Mouse (Mus musculus) MEL (cell line): ENCODE measurements around the gene Slc6a14. TPM values are rescaled to one million over a fixed set of nuclear protein-coding genes. Genes with fewer than 3 reads are reported as not detected.

ENCODE experiments used
- DNase-seq: peaks from one replicate; pipeline ENCODE4 v3.0.0; 2011; ENCODE audit warnings: low read depth, low spot score
- H3K27ac ChIP-seq: 2 replicates; pipeline ENCODE4 v1.5.1; 2012; ENCODE audit warnings: low read depth, mild to moderate bottlenecking, control low read depth, low read length, moderate library complexity; ENCODE audit not compliant: control insufficient read depth
- H3K27me3 ChIP-seq, 2 experiments: fragments of 150-350 bp in 1 of 2; sonication (generic) in 1 of 2; 2 replicates each; pipeline ENCODE4 v1.6.1; 2012; ENCODE audit warnings: low read length in 2 of 2, mild to moderate bottlenecking in 2 of 2, improper control_type of control experiment in 1 of 2, moderate library complexity in 1 of 2; ENCODE audit not compliant: insufficient read depth in 2 of 2, control insufficient read depth in 1 of 2
- H3K36me3 ChIP-seq, 2 experiments: 2 replicates each; pipeline ENCODE4 v1.6.1; 2012 to 2014; ENCODE audit warnings: low read length in 2 of 2, improper control_type of control experiment in 1 of 2, inconsistent platforms in 1 of 2, mild to moderate bottlenecking in 1 of 2; ENCODE audit not compliant: insufficient read depth in 2 of 2, control insufficient read depth in 1 of 2
- H3K4me1 ChIP-seq, 2 experiments: fragments of 150-350 bp in 1 of 2; sonication (generic) in 1 of 2; 2 replicates each; pipeline ENCODE4 v1.6.1; 2012; ENCODE audit warnings: low read length in 2 of 2, improper control_type of control experiment in 1 of 2, mild to moderate bottlenecking in 1 of 2; ENCODE audit not compliant: insufficient read depth in 2 of 2, control insufficient read depth in 1 of 2
- H3K4me3 ChIP-seq, 2 experiments: fragments of 150-350 bp in 1 of 2; sonication (generic) in 1 of 2; 2 replicates each; pipeline ENCODE4 v1.5.1; 2012; ENCODE audit warnings: low read depth in 2 of 2, low read length in 2 of 2, mild to moderate bottlenecking in 2 of 2, moderate library complexity in 2 of 2, control low read depth in 1 of 2, improper control_type of control experiment in 1 of 2; ENCODE audit not compliant: control insufficient read depth in 1 of 2, insufficient read depth in 1 of 2
- H3K79me2 ChIP-seq: 2 replicates; pipeline ENCODE4 v1.6.1; 2012; ENCODE audit warnings: mild to moderate bottlenecking, low read length, moderate library complexity; ENCODE audit not compliant: control insufficient read depth, poor library complexity, insufficient read depth
- H3K9ac ChIP-seq: 2 replicates; pipeline ENCODE4 v1.6.1; 2012; ENCODE audit warnings: low read depth, mild to moderate bottlenecking, control low read depth, low read length, moderate library complexity; ENCODE audit not compliant: control insufficient read depth, poor library complexity, severe bottlenecking
- H3K9me3 ChIP-seq: fragments of 150-350 bp; sonication (generic); replicated peaks from 2 replicates; pipeline ENCODE4 v1.6.1; 2012; ENCODE audit warnings: mild to moderate bottlenecking, low read length, improper control_type of control experiment, moderate library complexity; ENCODE audit not compliant: insufficient read depth
- BHLHE40 ChIP-seq: IDR thresholded peaks from 2 replicates; pipeline ENCODE4 v1.6.1; 2012; ENCODE audit warnings: low read depth, mild to moderate bottlenecking, inconsistent platforms, low read length, improper control_type of control experiment, borderline replicate concordance
- CHD2 ChIP-seq: IDR thresholded peaks from 2 replicates; pipeline ENCODE4 v1.6.1; 2011; ENCODE audit warnings: low read length, improper control_type of control experiment
- CTCF ChIP-seq, 3 experiments: IDR thresholded peaks in 2 of 3; conservative IDR thresholded peaks in 1 of 3; 2 replicates each; pipeline ENCODE4 v1.5.1; 2011 to 2012; ENCODE audit warnings: low read length in 3 of 3, low read depth in 2 of 3, mild to moderate bottlenecking in 2 of 3, improper control_type of control experiment in 1 of 3, inconsistent platforms in 1 of 3, mixed read lengths in 1 of 3, moderate library complexity in 1 of 3; ENCODE audit not compliant: control insufficient read depth in 1 of 3, insufficient read depth in 1 of 3, poor library complexity in 1 of 3, severe bottlenecking in 1 of 3
- E2F4 ChIP-seq: IDR thresholded peaks from 2 replicates; pipeline ENCODE4 v1.6.1; 2011; ENCODE audit warnings: low read depth, low read length, improper control_type of control experiment, borderline replicate concordance
- EP300 ChIP-seq, 2 experiments: IDR thresholded peaks; 2 replicates each; pipeline ENCODE4 v1.6.1; 2011; ENCODE audit warnings: improper control_type of control experiment in 2 of 2, low read length in 2 of 2, low read depth in 1 of 2, mild to moderate bottlenecking in 1 of 2
- ETS1 ChIP-seq: IDR thresholded peaks from 2 replicates; pipeline ENCODE4 v1.6.1; 2012; ENCODE audit warnings: low read depth, mild to moderate bottlenecking, inconsistent platforms, low read length, improper control_type of control experiment, moderate library complexity
- HCFC1 ChIP-seq: IDR thresholded peaks from 2 replicates; pipeline ENCODE4 v1.6.1; 2012; ENCODE audit warnings: low read depth, mild to moderate bottlenecking, inconsistent platforms, low read length, improper control_type of control experiment, moderate library complexity
- JUND ChIP-seq: IDR thresholded peaks from 2 replicates; pipeline ENCODE4 v1.6.1; 2011; ENCODE audit warnings: low read depth, mild to moderate bottlenecking, improper control_type of control experiment, low read length
- KAT2A ChIP-seq: conservative IDR thresholded peaks from 2 replicates; pipeline ENCODE4 v1.6.1; 2012; ENCODE audit warnings: low read depth, low read length, improper control_type of control experiment, inconsistent platforms
- MAX ChIP-seq: IDR thresholded peaks from 2 replicates; pipeline ENCODE4 v1.6.1; 2011; ENCODE audit warnings: low read length, improper control_type of control experiment
- MAZ ChIP-seq: IDR thresholded peaks from 2 replicates; pipeline ENCODE4 v1.6.1; 2012; ENCODE audit warnings: low read depth, mild to moderate bottlenecking, inconsistent platforms, low read length, improper control_type of control experiment
- MEF2A ChIP-seq: IDR thresholded peaks from 2 replicates; pipeline ENCODE4 v1.6.1; 2014; ENCODE audit warnings: low read depth, mild to moderate bottlenecking, inconsistent platforms, low read length, improper control_type of control experiment; ENCODE audit not compliant: poor library complexity, insufficient replicate concordance, severe bottlenecking; ENCODE audit errors: extremely low read depth
- MXI1 ChIP-seq: IDR thresholded peaks from 2 replicates; pipeline ENCODE4 v1.6.1; 2011; ENCODE audit warnings: mild to moderate bottlenecking, low read depth, low read length, improper control_type of control experiment
- MYB ChIP-seq: IDR thresholded peaks from 2 replicates; pipeline ENCODE4 v1.6.1; 2011; ENCODE audit warnings: mild to moderate bottlenecking, low read depth, low read length, improper control_type of control experiment
- POLR2A ChIP-seq, 2 experiments: IDR thresholded peaks; 2 replicates each; pipeline ENCODE4 v1.6.1; 2011 to 2012; ENCODE audit warnings: low read length in 2 of 2, mild to moderate bottlenecking in 2 of 2, control low read depth in 1 of 2, improper control_type of control experiment in 1 of 2, low read depth in 1 of 2, moderate library complexity in 1 of 2; ENCODE audit not compliant: control insufficient read depth in 1 of 2, insufficient read depth in 1 of 2, poor library complexity in 1 of 2
- POLR2AphosphoS2 ChIP-seq: IDR thresholded peaks from 2 replicates; pipeline ENCODE4 v1.6.1; 2011; ENCODE audit warnings: low read length, improper control_type of control experiment
- POLR2AphosphoS5 ChIP-seq: IDR thresholded peaks from 2 replicates; pipeline ENCODE4 v1.6.1; 2012; ENCODE audit warnings: low read depth, borderline replicate concordance, mild to moderate bottlenecking, inconsistent platforms, low read length, moderate library complexity, mixed read lengths
- RAD21 ChIP-seq: IDR thresholded peaks from 2 replicates; pipeline ENCODE4 v1.6.1; 2011; ENCODE audit warnings: mild to moderate bottlenecking, low read depth, low read length, improper control_type of control experiment
- RCOR1 ChIP-seq: IDR thresholded peaks from 2 replicates; pipeline ENCODE4 v1.6.1; 2012; ENCODE audit warnings: low read depth, mild to moderate bottlenecking, inconsistent platforms, low read length, improper control_type of control experiment
- TAL1 ChIP-seq: IDR thresholded peaks from 2 replicates; pipeline ENCODE4 v1.6.1; 2012; ENCODE audit warnings: mild to moderate bottlenecking, inconsistent platforms, low read length, moderate library complexity, mixed read lengths
- TBP ChIP-seq: IDR thresholded peaks from 2 replicates; pipeline ENCODE4 v1.8.0; 2011; ENCODE audit warnings: low read depth, low read length, improper control_type of control experiment
- UBTF ChIP-seq: IDR thresholded peaks from 2 replicates; pipeline ENCODE4 v1.6.1; 2012; ENCODE audit warnings: low read depth, mild to moderate bottlenecking, inconsistent platforms, low read length, improper control_type of control experiment, moderate library complexity, borderline replicate concordance; ENCODE audit not compliant: insufficient read depth
- USF2 ChIP-seq, 2 experiments: IDR thresholded peaks; 2 replicates each; pipeline ENCODE4 v1.6.1; 2011 to 2012; ENCODE audit warnings: improper control_type of control experiment in 2 of 2, low read length in 2 of 2, borderline replicate concordance in 1 of 2, inconsistent platforms in 1 of 2, low read depth in 1 of 2, mild to moderate bottlenecking in 1 of 2; ENCODE audit not compliant: insufficient read depth in 1 of 2
- ZNF384 ChIP-seq: IDR thresholded peaks from 2 replicates; pipeline ENCODE4 v1.6.1; 2012; ENCODE audit warnings: low read depth, mild to moderate bottlenecking, inconsistent platforms, low read length, improper control_type of control experiment
- polyA plus RNA-seq, 2 experiments: library from polyadenylated mRNA; stranded (reverse) in 1 of 2; unstranded in 1 of 2; fragments of >175 nt in 1 of 2; fragments of >200 nt in 1 of 2; gene quantifications; 2 replicates each; pipeline versions ENCODE4 v1.2.1 to v1.2.4; 2012; ENCODE audit warnings: low replicate concordance in 2 of 2, low read depth in 1 of 2; ENCODE audit not compliant: insufficient read length in 2 of 2, insufficient read depth in 1 of 2, missing spikeins in 1 of 2
- total RNA-seq: library from RNA; depleted of rRNA; stranded (reverse); fragments of 300-350 nt; gene quantifications from 2 replicates; pipeline ENCODE4 v1.2.3, GENCODE M21; 2012

Gene Slc6a14
- total and polyA plus RNA-seq, 3 experiments = not detected

DNA sequence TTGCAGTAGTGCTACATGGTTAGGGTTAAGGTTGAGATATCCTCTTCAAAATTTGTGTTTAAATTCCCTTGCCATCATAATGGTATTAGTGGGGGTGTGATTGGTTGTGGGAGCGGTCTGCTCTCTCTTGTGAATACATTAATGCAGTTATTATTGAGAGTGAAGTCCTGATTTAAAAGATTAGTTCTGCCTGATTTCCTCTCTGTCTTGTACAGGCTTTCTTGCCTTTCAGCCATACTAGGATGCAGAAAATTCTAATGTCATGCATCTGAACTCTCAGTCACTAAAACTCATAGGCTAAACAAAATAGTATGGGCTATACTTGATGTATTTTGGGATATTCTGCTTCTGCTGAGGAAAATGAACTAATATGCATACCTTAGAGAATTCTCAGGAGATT lies 10.2 kb upstream of the Slc6a14 start (continued):
- TF ChIP-seq TBP (no peak), JUND (no peak), POLR2AphosphoS5 (no peak)

- H3K36me3 ChIP-seq = no peaks in the 10 kb centered on the region
- no peak overlapping the region for H3K4me3 ChIP-seq
- no peaks in the 10 kb centered on the region for H3K9me3 ChIP-seq
- TF ChIP-seq POLR2AphosphoS2 (no peak), KAT2A (no peak), BHLHE40 (no peak), RAD21 (no peak), MYB (no peak), MXI1 (no peak), MEF2A (no peak), ZNF384 (no peak), TBP (no peak), TAL1 (no peak), MAZ (no peak), UBTF (no peak), CTCF (IDR thresholded peaks at IDR 0.05 in 2 of 3, conservative IDR thresholded peaks at IDR 0.05 in 1 of 3; ENCODE audit: control insufficient read depth in 1 of 3, insufficient read depth in 1 of 3, low read depth in 2 of 3, low read length in 3 of 3, poor library complexity in 1 of 3, severe bottlenecking in 1 of 3) (no peak), E2F4 (no peak)
- H3K27me3 ChIP-seq = no peaks in the 10 kb centered on the region
- H3K27ac ChIP-seq = no peak overlapping the region
- H3K4me1 ChIP-seq = no peaks in the 10 kb centered on the region
- no peak for DNase-seq
- H3K79me2 ChIP-seq = no peaks in the 10 kb centered on the region
- no peak overlapping the region for H3K9ac ChIP-seq
Measured at GRCm38 (mm10) chrX:21715293-21715692, 597 bp downstream of the Slc6a14 start.

DNA sequence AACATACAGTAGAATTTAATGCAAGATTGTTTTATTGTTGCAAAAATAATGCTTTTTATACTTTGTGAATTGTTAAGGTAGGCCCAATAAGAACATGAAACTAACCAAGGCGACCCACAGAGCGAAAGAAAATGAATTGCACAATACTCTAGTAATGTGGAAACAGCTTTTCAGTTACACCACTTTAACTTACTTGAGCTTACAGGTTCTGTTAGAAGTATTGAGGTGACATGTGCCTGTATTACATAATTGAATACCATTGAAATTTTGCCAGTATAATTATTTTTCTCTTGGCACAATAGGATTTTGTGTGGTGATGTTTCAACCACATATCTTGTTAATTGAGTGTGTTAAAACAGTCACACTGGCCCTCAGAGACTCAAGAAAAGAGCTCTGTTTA lies 2.2 kb downstream of the Slc6a14 start:
- TF ChIP-seq UBTF (no peak), MAX (no peak), HCFC1 (no peak), ZNF384 (no peak), RCOR1 (no peak), ETS1 (no peak), USF2 (IDR thresholded peaks at IDR 0.05; ENCODE audit: borderline replicate concordance in 1 of 2, insufficient read depth in 1 of 2, low read depth in 1 of 2, low read length in 2 of 2) (no peak), POLR2AphosphoS2 (no peak), POLR2AphosphoS5 (no peak), POLR2A (IDR thresholded peaks at IDR 0.05; ENCODE audit: control insufficient read depth in 1 of 2, insufficient read depth in 1 of 2, low read depth in 1 of 2, low read length in 2 of 2, poor library complexity in 1 of 2) (no peak), EP300 (IDR thresholded peaks at IDR 0.05; ENCODE audit: low read depth in 1 of 2, low read length in 2 of 2) (no peak), CHD2 (no peak), RAD21 (no peak), BHLHE40 (no peak), KAT2A (no peak)
- no peaks in the 10 kb centered on the region for H3K36me3 ChIP-seq
- H3K4me3 ChIP-seq = no peak overlapping the region
- H3K9me3 ChIP-seq = no peaks in the 10 kb centered on the region
- no peak overlapping the region for H3K9ac ChIP-seq
- no peaks in the 10 kb centered on the region for H3K27me3 ChIP-seq
- H3K27ac ChIP-seq = no peak overlapping the region
- DNase-seq = no peak
- H3K79me2 ChIP-seq = no peaks in the 10 kb centered on the region
- H3K4me1 ChIP-seq = no peaks in the 10 kb centered on the region
